Mouse (Mus musculus) heart, adult 2 months (tissue): ENCODE measurements around the gene Dlx5.

ENCODE experiments used
- CTCF ChIP-seq: fragments of 200-600 bp; IDR thresholded peaks from 2 replicates; pipeline ENCODE4 v1.8.1; 2022; ENCODE audit warnings: antibody characterized with exemption, mild to moderate bottlenecking, moderate library complexity
- EP300 ChIP-seq: fragments of 200-500 bp; IDR thresholded peaks from 2 replicates; pipeline ENCODE4 v1.6.1; 2011; ENCODE audit warnings: low read depth, low read length, control low read depth; ENCODE audit not compliant: insufficient read depth

DNA sequence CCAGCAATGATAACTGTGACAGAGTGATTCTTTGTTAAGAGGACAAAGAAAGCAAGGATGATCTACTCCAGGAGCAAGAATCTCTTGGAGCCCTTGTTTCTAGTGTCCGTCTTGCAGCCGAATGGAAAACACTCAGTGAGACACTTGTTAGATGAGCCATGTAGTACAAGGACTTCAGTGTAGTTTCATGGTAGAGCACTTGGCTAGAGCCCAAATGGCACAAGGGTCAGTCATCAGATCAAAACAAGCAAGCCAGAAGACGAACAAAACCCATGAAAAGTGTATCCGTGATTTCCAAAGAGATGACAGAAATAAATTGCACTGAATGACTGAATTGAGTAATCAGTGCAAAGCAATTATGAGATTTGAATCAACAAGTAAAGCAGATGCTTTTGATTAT is 48.9 kb upstream of the Dlx5 start:
- TF ChIP-seq CTCF = no peak
- TF ChIP-seq EP300 = no peak
